Mouse (Mus musculus) adrenal gland, postnatal 4 days (tissue): ENCODE data around the gene Frs2. TPM values are rescaled to one million over a fixed set of nuclear protein-coding genes. Genes with fewer than 3 reads are reported as not detected.
A peak's percentile ranks its signal among the peaks of the same experiment; 100 is the strongest.

ENCODE experiments used
- DNase-seq, 2 experiments: peaks; one replicate each; pipeline ENCODE4 v3.0.0; 2021 to 2022; ENCODE audit warnings: low spot score in 2 of 2, mixed read lengths in 2 of 2
- long read RNA-seq, 2 experiments: library from polyadenylated mRNA; stranded (forward); transcript quantifications; one replicate each; pipeline ENCODE4 v2.0.0; 2021
- total RNA-seq, 2 experiments: library from RNA; stranded (reverse); gene quantifications; 2 replicates each; pipeline ENCODE4 v1.2.3; 2021

Gene Frs2
- 10 to 100 TPM; 37.5 to 39.2 TPM for total RNA-seq
- long read RNA-seq, experiment 1, partial matches to known transcripts, result 1 of 5 reads
- long read RNA-seq, experiment 1, other reads (novel, unspliced or antisense), result 4 of 5 reads
- long read RNA-seq, experiment 2, partial matches to known transcripts, result 1 of 12 reads
- long read RNA-seq, experiment 2, other reads (novel, unspliced or antisense), result 11 of 12 reads

DNA sequence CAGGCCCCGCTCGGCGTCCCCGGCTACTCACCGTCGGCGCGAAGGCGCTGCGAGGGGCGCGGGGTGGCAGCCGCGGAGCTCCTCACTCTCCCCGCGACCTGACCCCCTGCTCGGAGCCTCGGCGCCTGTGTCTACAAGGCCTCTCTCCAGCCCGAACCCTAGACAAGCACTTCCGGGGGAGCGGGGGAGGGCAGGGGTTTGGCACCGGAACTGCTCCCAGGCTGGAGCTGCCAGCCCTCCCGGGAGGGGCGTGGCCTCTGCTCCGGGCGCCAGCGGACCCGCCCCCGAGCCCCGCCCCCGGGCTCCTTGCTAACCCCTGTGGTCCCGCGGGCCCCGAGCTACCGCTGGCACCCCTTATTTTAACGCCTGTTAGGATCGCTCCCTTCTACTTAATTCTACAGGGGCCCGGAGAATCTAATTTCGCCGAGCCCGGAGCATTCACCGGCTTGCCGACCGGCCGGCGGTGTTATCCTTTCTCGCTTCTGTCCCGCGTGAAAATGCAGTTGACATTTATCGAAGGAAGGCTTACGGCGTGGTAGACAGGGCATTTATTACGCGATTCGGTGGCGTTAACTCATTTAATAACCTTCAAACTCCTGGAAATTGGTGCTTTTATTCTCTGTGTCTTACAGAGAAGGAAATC is at the start of gene Frs2:
Frs2 (minus strand) TSS at position 174 of the 643 bp plus-strand sequence.
- DNase-seq, result peak; percentile 92

DNA sequence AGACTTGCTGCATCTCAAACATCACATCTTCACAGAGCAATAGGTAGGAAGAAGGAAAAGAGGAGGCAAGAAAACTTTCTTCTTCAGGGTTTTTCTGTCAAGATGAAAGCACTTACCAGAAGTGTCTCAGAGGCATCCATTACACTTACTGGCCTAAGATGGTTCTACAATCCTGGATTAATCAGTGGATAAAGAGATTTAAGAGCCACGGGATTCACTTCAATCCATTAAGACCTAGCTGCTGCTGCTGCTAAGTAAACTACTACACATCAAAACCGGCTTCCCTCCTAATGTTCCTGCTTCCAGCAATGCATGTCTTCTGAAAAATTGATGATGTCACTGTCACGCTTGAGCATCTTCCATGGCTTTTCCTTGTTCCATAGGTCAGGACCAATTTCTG is 48.4 kb upstream of the Frs2 start:
- no peak for DNase-seq

DNA sequence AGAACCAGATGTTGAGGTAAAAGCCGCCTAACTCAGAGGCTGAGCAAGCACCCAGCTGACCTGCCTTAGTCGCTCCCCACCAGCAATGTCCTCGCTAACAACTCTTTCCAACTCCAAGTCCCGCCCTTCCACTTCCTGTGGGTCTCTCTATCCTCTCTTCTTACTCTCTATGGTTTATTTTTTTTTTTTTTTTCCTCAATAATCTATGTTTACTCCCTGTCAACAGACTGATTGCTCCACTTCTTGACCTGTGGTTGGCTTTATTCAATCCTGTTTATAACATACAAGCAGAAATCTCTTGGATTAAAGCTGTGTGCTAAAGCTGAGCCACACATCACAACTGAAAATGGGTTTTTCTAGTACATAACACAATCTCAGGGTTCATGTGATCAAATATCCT is 47.4 kb upstream of the Frs2 start:
- DNase-seq, result no peak

DNA sequence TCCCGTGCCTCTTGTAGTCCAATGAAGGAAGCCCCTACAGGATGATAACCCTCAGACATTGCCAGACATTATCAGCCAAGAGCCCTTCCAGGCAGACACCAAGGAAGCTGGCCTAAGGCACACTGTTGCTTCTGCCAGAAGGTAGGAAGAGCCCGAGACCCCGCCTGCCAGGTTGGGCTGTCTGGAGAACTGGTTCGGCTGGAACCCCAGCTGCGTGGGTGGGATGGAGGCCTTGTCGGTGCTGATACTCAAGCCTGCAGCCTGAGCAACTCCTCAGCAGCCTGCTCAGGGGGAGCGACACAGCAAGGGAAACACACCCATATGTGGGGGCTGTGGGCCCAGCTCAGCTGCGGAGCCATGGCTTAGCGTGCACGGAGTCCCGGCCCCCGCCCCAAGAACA is 46.7 kb upstream of the Frs2 start:
- DNase-seq, result no peak

DNA sequence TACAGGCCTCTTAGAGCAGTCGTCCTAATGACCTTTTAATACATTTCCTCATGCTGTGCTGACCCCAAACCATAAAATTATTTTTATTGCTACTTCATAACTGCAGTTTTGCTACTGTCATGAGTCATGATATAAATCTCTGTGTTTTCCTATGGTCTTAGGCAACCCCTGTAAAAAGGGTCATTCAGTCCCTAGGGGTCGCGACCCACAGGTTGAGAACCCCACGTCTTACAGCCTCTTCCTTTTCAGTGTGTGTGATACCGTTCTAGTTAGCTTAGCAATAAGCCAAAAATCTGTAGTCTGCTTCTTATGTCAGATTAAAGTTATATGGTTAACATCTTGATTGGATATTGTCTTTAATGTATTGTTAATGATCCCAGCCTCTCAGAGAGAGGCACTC is 45.0 kb upstream of the Frs2 start:
- DNase-seq, result no peak

DNA sequence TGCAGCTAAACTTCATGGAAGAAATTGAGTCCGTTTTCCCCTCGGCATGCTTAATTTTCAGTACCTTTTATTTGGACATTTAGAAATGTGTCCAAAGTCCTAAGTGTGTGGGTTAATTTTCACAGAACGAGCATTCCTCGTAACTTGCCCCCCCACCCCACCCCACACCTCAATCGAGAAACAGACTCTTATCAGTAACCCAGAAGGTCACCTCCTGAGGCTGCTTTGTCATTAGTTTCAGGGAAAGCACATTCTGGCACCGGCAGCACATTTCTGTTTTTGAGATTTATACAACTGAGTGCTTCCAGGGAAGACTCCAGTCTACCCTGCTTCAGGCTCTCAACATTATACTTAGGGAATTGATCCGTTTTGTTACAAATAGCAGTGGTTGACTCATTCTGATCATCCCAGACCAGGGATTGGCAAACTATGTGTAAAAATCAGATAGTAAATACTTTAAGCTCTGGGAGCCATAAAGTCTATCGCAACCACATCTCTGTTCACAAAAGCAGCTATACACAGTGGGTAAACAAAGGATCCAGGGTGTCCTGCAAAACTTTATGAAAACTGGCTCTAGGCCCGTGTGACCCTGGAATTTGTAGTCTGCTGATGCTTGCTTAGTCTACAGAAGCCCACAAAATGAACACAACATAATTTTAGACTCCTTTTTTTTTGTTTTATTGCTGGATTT is 37.2 kb upstream of the Frs2 start:
- DNase-seq, result no peak

DNA sequence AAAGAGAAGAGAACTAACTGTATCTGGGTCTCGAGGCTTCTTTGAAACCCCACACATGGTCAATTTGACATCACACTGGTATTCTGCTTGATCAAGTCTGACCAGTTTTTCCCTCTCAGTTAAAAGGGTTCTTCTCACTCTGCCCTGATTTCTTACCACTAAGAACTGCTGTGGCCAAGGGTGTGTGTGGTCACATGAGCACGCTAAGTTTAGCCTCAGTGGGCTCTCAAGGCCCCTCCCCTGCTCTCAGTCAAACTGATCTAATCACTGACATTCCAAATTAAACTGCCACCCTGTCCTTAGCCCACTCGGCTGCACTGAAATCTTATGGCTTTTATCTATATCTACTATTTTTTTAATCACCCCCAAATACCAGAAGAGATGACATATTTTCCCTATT is 32.8 kb upstream of the Frs2 start:
- DNase-seq, result no peak

DNA sequence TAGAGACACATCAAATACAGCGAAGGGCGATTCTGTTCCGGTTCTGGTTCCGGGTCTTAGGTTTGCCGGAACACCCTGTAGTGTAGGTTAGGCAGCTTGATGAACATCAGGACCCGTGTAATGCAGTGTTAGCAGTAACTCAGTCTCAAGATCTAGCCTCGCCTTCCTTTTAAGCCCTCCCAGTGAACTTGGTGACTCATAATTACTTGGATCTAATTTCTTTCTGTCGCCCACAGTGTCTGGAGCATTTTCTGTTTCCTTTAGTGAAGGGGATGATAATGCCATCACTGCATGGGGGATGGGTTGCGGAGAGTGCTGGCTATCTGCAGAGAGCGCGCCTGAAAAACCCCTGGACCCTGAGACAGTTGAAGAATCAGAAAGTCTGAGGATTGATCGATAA is 26.3 kb upstream of the Frs2 start:
- no peak for DNase-seq

DNA sequence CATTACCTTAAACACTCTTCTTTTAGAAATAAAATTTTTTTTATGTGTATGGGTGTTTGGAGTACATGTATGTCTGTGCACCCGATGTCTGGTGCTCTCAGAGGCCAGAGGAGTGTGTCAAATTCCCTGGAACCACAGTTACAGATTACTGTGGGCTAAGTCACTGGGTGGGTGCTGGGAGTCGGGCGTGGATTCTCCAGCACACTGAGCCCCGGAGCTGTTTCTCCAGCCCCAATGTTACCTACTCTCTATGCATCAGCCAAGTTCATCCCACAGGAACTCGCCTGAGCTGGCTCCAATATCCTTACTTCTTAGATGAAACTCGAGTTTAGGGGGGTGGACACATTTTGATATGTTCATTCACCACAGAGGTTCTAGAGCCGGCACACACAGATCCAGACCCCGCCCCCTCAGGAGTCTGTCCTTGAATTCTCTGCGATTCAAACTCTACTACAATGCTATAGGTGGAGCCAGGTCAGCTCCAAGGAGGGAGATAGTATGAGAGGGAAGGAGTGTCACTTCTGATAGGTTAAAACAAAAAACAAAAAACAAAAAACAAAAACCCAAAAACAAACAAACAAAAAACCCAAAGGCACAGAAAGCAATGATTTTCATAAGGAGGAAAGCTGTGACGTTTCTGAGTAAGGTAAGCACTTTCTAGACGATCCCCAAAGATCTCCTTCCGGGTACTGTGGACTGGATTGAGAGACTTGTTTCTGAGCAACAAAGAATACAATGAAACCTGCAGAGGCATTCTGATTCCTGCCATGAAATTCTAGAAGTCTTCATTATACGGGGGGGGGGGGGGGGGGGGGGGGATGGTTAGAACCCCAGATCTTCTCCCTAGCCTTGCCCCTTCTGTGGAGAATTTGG is 25.5 kb upstream of the Frs2 start:
- DNase-seq, result no peak

DNA sequence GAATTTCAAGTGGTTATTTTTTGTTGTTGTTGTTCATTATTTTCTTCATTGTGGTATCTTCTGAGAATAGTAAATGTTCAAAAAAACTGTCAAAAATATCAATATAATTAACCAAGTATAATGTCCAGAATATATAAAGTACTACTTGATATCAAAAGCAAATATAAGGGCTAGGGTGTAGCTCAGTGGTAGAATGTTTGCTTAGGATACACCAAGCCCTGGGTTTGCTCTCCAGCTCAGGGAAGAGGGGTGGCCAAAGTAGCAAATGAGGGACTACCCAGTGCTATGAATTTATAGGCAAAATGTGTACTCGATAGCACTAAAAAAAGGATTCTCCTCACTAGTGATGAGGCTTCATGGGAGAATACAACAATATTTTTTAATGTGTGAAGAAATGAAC is 24.8 kb upstream of the Frs2 start:
- no peak for DNase-seq

DNA sequence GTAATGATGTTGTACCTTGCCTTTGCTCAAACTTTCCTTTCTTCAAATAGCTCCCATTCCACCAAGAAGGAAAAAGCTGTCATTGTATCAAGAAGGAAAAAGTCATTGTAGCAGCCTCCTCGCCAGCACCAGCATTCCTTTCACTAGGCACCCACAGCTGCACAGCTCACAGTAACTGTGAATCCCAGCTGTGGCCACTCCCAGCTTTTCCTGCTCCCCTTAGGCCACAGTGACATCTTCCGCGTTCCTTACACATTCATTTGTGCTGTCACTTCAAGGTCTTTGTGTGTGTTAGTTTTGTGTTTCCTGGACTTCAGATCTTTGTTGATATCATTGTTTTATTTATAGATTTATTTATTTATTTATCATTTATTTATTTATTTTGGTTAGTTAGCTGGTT is 23.7 kb upstream of the Frs2 start:
- DNase-seq, result no peak

DNA sequence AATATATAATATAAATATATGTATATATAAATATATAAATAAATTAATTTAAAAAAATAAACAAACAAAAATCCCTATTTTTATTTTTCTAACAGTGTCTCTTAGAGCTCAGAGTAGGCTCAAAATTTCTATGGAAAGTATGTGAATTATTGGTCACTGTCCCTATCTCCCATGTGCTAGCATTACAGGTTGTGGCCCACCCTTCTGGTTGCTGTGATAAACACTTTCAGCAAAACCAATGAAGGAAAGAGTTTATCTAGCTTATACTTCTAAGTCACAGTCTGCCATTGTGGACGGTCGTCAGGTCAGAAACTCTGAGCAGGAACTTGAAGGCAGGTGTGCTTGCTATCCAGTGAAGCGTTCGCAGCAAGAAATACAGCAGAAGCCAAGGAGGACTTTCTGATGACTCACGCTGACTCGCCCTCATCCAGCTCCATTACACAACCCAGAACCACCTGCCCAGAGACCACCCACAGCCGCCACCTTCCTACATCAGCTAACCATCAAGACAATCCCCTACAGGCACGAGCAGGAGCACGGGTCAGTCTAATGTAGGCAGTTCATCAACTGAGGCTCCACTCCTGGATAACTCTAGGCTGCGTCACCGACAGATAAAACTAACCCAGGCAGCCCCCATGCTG is 18.6 kb upstream of the Frs2 start:
- DNase-seq, result no peak

DNA sequence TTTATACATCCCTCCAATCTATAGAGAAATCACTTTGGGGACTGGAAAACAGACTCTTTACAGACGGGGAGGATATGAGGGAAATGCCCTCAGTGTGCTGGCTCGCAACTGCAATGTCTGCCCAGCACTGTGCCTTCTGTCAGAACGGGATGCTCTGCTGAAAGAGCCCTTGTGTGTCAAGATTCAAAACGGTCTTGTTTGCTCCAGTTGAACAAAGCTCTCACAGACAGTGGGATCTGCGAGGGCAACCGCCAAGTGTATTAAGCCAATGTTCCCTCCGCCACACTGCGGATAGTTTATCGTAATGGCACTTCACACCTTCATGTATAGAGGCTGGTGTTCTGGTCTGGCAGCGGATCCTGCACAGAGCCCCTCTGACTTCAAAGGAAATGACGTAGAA is 14.3 kb upstream of the Frs2 start:
- DNase-seq, result no peak

DNA sequence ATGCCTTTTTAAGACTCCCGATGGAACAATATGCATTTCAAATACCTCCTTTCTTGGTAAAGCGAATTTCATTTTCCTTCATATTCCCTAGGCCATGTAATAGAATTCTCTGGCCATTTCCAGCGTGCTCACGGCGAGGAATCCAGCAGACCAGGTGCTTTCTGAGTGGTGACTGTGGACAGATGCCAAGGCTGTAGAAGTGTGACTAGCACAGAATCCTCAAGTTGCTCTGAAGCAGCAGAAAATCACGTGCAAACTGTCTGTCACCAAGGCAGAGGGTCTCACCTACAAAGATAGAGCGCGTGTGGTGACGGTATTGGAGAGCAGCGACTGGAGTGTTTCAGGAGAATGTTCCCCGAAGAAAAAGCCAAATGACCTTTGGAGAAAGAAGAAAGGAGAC is 11.8 kb upstream of the Frs2 start:
- DNase-seq, result no peak

DNA sequence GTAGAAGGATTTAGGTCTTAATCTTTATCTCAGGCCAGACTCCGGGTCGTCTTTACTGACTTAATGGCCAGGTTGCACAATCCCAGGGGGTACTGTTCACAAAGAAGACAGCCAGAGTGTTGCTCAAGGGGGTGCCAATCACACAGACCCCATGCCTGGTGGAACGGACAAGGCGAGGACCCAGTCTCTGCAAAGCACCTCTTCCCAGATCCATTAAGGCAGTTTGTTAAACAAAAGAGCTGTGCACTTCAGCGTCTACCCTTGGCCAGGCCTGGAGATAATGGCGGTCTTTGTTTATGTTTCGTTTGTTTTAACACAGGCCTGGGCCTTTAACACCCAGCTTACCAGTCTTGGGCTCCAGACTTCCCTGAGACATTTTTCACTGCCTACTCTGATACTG is 3.9 kb upstream of the Frs2 start:
- no peak for DNase-seq

DNA sequence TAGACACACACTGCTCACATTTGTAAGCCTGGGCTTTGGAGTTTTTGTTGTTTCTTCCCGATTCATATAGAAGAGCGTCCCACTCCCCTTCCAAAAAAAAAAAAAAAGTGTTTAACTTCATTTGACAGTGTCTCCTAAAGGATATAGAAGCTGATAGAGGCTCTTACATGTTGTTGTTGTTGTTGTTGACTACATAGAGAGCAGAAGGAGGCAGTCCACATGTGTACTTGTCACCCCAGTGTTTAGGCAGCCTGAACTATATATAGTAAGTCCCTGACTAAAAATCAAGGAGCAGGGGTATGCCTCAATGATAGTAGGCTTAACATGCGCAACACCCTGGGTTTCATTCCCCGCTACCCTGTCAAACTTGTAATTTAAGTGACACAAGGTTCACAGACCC is 3.3 kb upstream of the Frs2 start:
- no peak for DNase-seq

DNA sequence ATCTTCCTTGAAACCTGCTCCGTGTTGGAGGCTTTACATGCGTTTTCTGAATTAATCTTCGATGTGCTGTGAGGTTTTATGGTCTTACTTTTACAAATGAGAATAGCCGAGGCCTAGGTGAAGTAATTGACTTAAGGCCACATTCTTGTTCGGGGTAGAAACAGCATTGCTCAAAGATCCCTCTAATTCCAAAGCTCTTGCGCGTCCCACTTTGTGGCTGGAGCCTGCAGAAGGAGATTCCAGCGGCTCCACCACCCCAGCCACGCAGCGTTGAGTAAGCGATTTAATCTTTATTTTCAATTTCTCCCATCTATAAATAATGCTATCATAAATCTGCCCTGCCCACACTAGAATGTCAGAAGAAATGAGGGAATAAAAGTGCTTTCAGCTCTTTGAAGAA is 2.9 kb upstream of the Frs2 start:
- no peak for DNase-seq

DNA sequence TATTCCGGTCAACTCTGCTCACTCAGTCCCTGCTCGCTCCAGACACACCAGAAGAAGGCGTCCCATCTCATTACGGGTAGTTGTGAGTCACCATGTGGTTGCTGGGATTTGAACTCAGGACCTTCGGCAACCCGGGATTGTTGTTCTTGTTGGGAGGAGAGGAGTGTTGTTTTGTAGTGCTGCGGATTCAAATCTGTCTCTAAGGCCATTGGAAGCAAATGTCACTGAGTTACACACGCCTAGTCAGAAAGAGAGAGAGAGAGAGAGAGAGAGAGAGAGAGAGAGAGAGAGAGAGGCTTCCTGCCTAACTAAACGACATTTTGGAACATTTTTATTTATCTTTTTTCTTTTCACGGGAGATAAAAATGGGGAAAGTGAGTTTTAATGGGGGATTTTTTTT is 2.4 kb upstream of the Frs2 start:
- no peak for DNase-seq

DNA sequence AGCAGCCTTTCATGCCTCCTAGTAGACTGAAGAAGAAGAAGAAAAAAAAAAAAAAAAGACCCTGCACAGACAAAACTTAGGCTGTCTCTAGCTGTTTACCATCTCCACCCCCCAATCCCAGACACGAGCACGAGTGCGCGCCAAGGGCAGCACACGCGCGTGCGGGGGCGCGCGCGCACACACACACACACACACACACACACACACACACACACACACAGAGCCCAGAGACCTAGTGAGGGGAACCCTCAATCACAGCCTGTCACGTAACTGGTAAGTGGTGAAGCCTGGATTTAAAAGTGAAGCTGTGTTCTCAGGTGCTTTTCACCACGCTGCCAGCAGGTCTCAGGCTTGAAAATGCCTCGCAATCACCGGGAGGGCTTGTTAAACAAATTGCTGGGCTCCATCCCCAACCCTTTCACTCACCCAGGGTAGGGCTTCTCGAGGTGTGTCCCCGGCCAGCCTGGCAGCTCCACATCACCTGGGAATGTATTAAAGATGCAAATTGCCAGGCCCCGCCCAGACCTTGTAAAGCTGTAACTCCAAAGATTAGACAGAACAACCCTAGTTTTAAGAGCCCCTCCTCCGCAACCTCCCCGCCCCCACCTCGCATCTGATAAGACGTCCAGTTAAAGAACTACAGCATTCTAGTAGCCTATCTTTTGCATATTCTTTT is 1.7 kb upstream of the Frs2 start:
- DNase-seq, result no peak

DNA sequence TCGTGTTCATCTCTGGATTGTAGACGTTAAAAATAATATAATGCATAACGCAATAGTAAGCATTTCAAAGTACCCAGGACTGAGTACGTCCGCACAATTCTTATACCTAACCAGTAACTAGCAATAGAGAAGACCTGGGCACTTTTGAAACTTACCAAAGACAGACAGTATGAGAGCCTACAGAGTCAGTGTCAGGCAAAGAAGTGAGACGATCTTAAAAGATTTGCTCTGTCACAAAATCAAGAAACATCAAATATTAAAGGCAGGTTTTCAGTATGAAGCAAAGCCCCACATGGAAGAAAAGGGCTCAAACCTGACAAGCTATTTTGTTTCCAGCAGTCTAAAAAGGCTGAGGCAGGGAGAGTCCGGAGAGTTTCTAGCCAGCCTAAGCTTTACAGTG is 907 bp upstream of the Frs2 start:
- DNase-seq, result no peak
